Mouse (Mus musculus): ENCODE measurements around the gene Vill. TPM values are rescaled to one million over a fixed set of nuclear protein-coding genes. Genes with fewer than 3 reads are reported as not detected.

Vill gene
- polyA plus RNA-seq, 1 experiment from 2014 or later = 36.7 TPM

DNA sequence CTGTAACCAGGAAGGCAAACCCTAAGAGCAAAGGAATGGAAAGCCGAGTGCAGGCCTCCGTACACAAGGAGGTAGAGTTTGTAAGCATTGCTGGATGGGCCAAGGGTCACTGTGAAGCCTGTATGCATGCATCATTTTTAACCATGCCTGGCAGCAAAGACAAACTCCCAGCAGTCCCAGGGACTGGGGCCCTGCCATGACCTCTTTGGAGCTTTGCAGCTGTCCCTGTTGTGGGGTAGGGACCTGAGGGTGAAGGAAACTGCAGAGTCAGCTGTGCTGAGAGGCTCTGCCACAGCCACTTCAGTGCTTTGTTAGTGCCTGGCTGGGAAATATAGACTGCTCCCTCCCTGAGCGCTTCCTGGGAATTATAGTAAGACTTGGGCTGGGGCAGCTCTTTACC lies 58.1 kb downstream of the Vill start:
- Histone ChIP-seq H3K27ac (ENCODE audit: low read depth) (no peak overlapping the region), H3K4me2 (no peak overlapping the region), H3K9me3 (ENCODE audit: low read depth, low read length) (no peaks in the 10 kb centered on the region), H3K4me1 (ENCODE audit: insufficient read depth) (no peaks in the 10 kb centered on the region; the same call in 1 of the 2 replicates), H3K36me3 (ENCODE audit: insufficient read depth) (no peaks in the 10 kb centered on the region), H3K9ac (no peak overlapping the region), H3K4me3 (ENCODE audit: low read depth, low read length) (no peak overlapping the region), H3K27me3 (ENCODE audit: insufficient read depth, low read length) (no peaks in the 10 kb centered on the region)
- TF ChIP-seq CTCF (IDR thresholded peaks at IDR 0.05; ENCODE audit: low read depth) = no peak
- WGBS = 39% methylated on average over 3 of the region's 3 CpGs
- no peak for ATAC-seq (ENCODE audit: insufficient read depth)
- DNase-seq = peak; percentile 20

- WGBS = 79% methylated on average over 17 of the region's 17 CpGs
- Histone ChIP-seq H3K9me3 (ENCODE audit: low read depth, low read length) (no peaks in the 10 kb centered on the region), H3K9ac (no peak overlapping the region)
These were observed 62.3 kb downstream of the Vill start for GRCm38 (mm10) chr9:119114911-119115310.

DNA sequence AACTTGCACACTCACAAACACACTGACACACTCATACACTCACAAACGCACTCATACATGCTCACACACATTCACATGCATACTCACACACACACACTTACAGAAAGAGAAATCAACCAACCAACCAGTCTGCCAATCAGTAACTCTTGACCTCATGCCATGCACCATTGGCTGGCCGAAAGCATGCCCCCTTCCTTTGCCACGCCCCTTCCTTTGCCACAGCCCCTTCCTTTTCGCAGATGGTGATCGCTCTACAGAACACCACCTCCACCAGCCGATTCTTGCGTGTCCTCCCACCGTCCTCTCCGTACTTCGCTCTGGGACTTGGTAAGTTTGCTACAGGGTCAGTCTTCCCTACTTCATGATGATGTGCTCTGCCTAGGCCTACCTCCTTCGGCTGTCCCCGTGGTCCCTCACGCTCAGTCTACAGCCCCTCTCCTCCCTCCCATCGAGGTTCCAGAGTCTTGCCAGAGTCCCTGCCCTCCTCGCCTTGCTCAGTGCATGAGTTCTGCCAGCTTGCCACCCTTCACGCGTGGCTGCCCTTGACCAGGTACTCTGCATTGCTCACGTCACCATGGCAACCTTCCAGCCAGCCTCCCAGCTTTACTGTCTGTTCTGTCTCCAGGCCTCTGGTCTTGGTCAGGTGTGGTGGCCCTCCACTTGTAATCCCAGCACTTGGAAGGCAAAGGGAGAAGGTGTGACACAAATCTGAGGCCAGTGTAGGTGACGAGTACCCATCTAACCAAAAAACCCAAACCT lies 67.0 kb downstream of the Vill start:
- no peaks in the 10 kb centered on the region for H3K36me3 ChIP-seq (ENCODE audit: insufficient read depth)
- H3K9ac ChIP-seq = no peak overlapping the region
- TF ChIP-seq CTCF (IDR thresholded peaks at IDR 0.05; ENCODE audit: low read depth) = no peak
- 83% methylated on average over 19 of the region's 19 CpGs for WGBS
- no peak overlapping the region for H3K4me2 ChIP-seq
- H3K9me3 ChIP-seq (ENCODE audit: low read depth, low read length) = no peaks in the 10 kb centered on the region
- H3K4me1 ChIP-seq (ENCODE audit: insufficient read depth) = no peaks in the 10 kb centered on the region
- H3K27me3 ChIP-seq (ENCODE audit: insufficient read depth, low read length) = no peaks in the 10 kb centered on the region
- H3K4me3 ChIP-seq (ENCODE audit: low read depth, low read length) = no peak overlapping the region
- ATAC-seq (ENCODE audit: insufficient read depth) (no peak), DNase-seq (no peak)
- H3K27ac ChIP-seq (ENCODE audit: low read depth) = no peak overlapping the region

More at GRCm38 (mm10) chr9:119114911-119115310, 62.3 kb downstream of the Vill start:
- Histone ChIP-seq H3K27ac (ENCODE audit: low read depth) (no peak overlapping the region), H3K4me3 (ENCODE audit: low read depth, low read length) (no peak overlapping the region), H3K4me2 (no peak overlapping the region), H3K27me3 (ENCODE audit: insufficient read depth, low read length) (no peaks in the 10 kb centered on the region), H3K4me1 (ENCODE audit: insufficient read depth) (no peaks in the 10 kb centered on the region), H3K36me3 (ENCODE audit: insufficient read depth) (no peaks in the 10 kb centered on the region)
- DNase-seq (no peak), ATAC-seq (ENCODE audit: insufficient read depth) (no peak)
- no peak for TF ChIP-seq CTCF (IDR thresholded peaks at IDR 0.05; ENCODE audit: low read depth)

DNA sequence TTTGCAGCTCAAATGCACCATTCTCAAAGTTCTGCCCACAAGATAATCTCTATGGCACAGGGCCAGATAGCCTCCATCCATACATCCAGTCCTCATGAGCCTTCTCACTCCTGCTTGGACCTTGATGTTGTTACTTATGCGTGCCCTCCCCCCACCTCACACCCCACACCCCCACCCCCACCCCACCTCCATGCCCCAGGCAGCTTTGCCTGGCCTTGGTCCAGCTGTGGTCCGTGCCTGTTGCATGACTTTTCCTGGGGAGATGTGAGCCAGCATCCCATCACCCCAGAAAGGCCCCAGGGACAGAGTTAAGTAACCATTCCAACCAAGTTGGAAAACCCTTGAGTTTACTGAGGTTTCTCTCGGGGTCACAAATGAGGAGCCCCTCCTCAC lies 67.6 kb downstream of the Vill start:
- Histone ChIP-seq H3K27me3 (ENCODE audit: insufficient read depth, low read length) (no peaks in the 10 kb centered on the region), H3K4me3 (ENCODE audit: low read depth, low read length) (no peak overlapping the region), H3K9me3 (ENCODE audit: low read depth, low read length) (no peaks in the 10 kb centered on the region), H3K4me1 (ENCODE audit: insufficient read depth) (no peaks in the 10 kb centered on the region), H3K4me2 (no peak overlapping the region), H3K9ac (no peak overlapping the region), H3K36me3 (ENCODE audit: insufficient read depth) (no peaks in the 10 kb centered on the region), H3K27ac (ENCODE audit: low read depth) (no peak overlapping the region)
- 57% methylated on average over 3 of the region's 3 CpGs for WGBS
- ATAC-seq (ENCODE audit: insufficient read depth) (no peak), DNase-seq (no peak)
- no peak for TF ChIP-seq CTCF (IDR thresholded peaks at IDR 0.05; ENCODE audit: low read depth)

Small RNA genes within 50 kb of the gene (microRNA-seq; reads per million reads assigned to microRNA genes)
- gene Mir26a-1 (ENCODE audit: borderline number of aligned reads) = 29.2 reads per million, percentile 35 among the genes with 10 or more reads in this experiment

Other genes starting within 250 kb of the Vill start
- gene Ctdspl, start 126.3 kb upstream of the Vill start, polyA plus RNA-seq (2014; fragmentation: Nextera tagmentation; extraction: Ambion mirVana) = 20.1 and 22.9 TPM in 2 replicates
- gene Plcd1, start 40.7 kb downstream of the Vill start, polyA plus RNA-seq (2014; fragmentation: Nextera tagmentation; extraction: Ambion mirVana) = 13.2 and 14.9 TPM in 2 replicates
- gene Dlec1, start 49.7 kb downstream of the Vill start, polyA plus RNA-seq (2014; fragmentation: Nextera tagmentation; extraction: Ambion mirVana) = 1.0 and 1.1 TPM in 2 replicates
- gene Acaa1b, start 104.3 kb downstream of the Vill start, polyA plus RNA-seq (2014; fragmentation: Nextera tagmentation; extraction: Ambion mirVana) = 0.92 and 0.95 TPM in 2 replicates
- not detected in 2 replicates for gene Gm47289, start 106.4 kb downstream of the Vill start, polyA plus RNA-seq (2014; fragmentation: Nextera tagmentation; extraction: Ambion mirVana)
- gene Slc22a13, start 156.3 kb downstream of the Vill start, polyA plus RNA-seq (2014; fragmentation: Nextera tagmentation; extraction: Ambion mirVana) = not detected in 2 replicates

Measured in lung, embryonic 14.5 days (tissue).